Mouse (Mus musculus): ENCODE measurements around the gene Serpinb6b. TPM values are rescaled to one million over a fixed set of nuclear protein-coding genes. Genes with fewer than 3 reads are reported as not detected.
"Not testable (repeated sequence)": the region's sequence is repeated elsewhere in the genome, so short reads cannot be mapped to it uniquely, and the experiment has no call there.

The Serpinb6b gene
- 11.1 and 16.2 TPM in 2 replicates for polyA plus RNA-seq (2016; fragmentation: Nextera tagmentation; extraction: Ambion mirVana)

- WGBS = 35% methylated on average over 16 of the region's 16 CpGs
- H3K27ac ChIP-seq = peak within 1 kb of the TSS; percentile 86
- H3K36me3 ChIP-seq = 0 out of 2 replicates have a peak, but pooled peaks cover 1% of the 10 kb centered on the region
- no peaks in the 10 kb centered on the region for H3K9me3 ChIP-seq
- H3K4me3 ChIP-seq = peak within 1 kb of the TSS; percentile 53
- peak; percentile 78 for DNase-seq (ENCODE audit: low spot score)
- no peaks in the 10 kb centered on the region for H3K27me3 ChIP-seq (ENCODE audit: insufficient read depth, poor library complexity, severe bottlenecking)
- peaks cover 30% of the 10 kb centered on the region for H3K4me1 ChIP-seq
Observed at GRCm38 (mm10) chr13:32964989-32965811, at the start of gene Serpinb6b. Serpinb6b (plus strand) TSS chr13:32965209.

DNA sequence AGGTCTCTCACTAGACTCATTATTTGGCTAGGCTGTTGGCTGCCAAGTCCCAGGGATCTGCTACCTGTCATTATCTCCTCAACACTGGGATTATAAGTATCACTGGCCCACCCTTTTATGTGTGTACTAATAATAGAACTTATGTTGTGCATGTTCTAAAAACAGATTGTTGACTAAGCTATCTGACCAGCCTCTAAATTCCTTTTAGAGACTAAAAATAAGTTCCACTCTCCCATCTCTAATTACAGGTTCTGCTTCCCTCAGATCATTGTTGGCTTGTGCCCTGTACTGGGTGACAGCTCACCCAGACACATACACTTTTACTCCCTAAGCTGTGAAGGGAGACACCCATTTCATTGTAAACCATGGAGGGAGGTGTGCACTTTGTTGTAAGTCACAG lies 42.4 kb upstream of the Serpinb6b start:
- H3K4me1 ChIP-seq = peaks cover 33% of the 10 kb centered on the region
- no peaks in the 10 kb centered on the region for H3K9me3 ChIP-seq
- no peaks in the 10 kb centered on the region for H3K27me3 ChIP-seq (ENCODE audit: insufficient read depth, poor library complexity, severe bottlenecking)
- DNase-seq (ENCODE audit: low spot score) = no peak
- H3K4me3 ChIP-seq = no peak overlapping the region
- no peaks in the 10 kb centered on the region for H3K36me3 ChIP-seq
- H3K27ac ChIP-seq = peak overlapping the region; percentile 73

- Histone ChIP-seq H3K4me1 (peaks cover 38% of the 10 kb centered on the region), H3K27me3 (ENCODE audit: insufficient read depth, poor library complexity, severe bottlenecking) (no peaks in the 10 kb centered on the region), H3K4me3 (no peak overlapping the region), H3K27ac (peak overlapping the region; percentile 80), H3K9me3 (no peaks in the 10 kb centered on the region), H3K36me3 (no peaks in the 10 kb centered on the region)
- peak; percentile 88 for DNase-seq (ENCODE audit: low spot score)
- WGBS = 28% methylated on average over 7 of the region's 7 CpGs
Observed at GRCm38 (mm10) chr13:32924578-32925360, 40.2 kb upstream of the Serpinb6b start.

GRCm38 (mm10) chr13:32926661-32927060 lies 38.3 kb upstream of the Serpinb6b start:
- H3K4me1 ChIP-seq = peaks cover 38% of the 10 kb centered on the region

GRCm38 (mm10) chr13:32927241-32927640 lies 37.8 kb upstream of the Serpinb6b start:
- 67% methylated on average over 1 of the region's 1 CpGs for WGBS
- no peak for DNase-seq (ENCODE audit: low spot score)
- Histone ChIP-seq H3K27ac (peak overlapping the region; percentile 83; the same call in 1 of the 2 replicates), H3K27me3 (ENCODE audit: insufficient read depth, poor library complexity, severe bottlenecking) (no peaks in the 10 kb centered on the region), H3K36me3 (no peaks in the 10 kb centered on the region), H3K9me3 (no peaks in the 10 kb centered on the region), H3K4me3 (no peak overlapping the region), H3K4me1 (peaks cover 38% of the 10 kb centered on the region)

More at GRCm38 (mm10) chr13:32926661-32927060, 38.3 kb upstream of the Serpinb6b start:
- Histone ChIP-seq H3K36me3 (no peaks in the 10 kb centered on the region), H3K27ac (peak overlapping the region; percentile 83), H3K4me3 (no peak overlapping the region), H3K9me3 (no peaks in the 10 kb centered on the region), H3K27me3 (ENCODE audit: insufficient read depth, poor library complexity, severe bottlenecking) (no peaks in the 10 kb centered on the region)
- 45% methylated on average over 2 of the region's 2 CpGs for WGBS
- DNase-seq (ENCODE audit: low spot score) = no peak

- 90% methylated on average over 2 of the region's 2 CpGs for WGBS
Observed at GRCm38 (mm10) chr13:32929107-32929750, 35.8 kb upstream of the Serpinb6b start.

DNA sequence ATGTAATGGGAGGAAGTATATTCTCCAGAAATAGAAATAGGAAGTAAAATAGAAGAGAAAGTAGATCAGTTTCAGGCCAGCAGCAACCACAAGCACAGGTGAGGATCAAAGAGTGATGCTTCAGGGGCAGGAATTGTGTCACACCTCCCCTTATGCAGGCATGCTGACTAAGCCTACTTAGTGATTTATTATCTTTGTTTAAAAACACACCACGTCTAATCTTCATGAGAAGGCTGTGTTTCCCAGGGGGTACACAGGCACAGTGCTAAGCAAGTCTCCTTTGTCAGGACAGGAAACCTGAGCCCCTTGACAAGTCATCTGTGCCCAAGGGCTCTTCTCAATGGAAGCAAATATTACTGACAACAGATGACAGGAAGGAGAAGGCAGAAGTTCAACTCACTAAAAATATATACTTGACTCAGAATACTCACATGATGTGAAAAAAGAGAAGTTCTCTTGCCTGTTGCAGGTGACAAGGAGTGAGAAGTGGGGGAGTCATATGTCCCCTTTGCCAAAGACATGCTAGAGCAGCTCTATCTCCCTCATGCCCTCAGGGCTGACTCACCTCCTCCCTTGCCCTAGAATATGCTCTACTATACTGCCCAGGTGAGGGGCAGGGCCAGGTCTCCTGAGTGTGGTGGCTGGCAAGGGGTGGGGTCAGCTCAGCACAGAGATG lies 30.2 kb upstream of the Serpinb6b start:
- Histone ChIP-seq H3K36me3 (no peaks in the 10 kb centered on the region), H3K9me3 (no peaks in the 10 kb centered on the region), H3K4me1 (peaks cover 14% of the 10 kb centered on the region; the same call in 1 of the 2 replicates), H3K4me3 (no peak overlapping the region), H3K27ac (no peak overlapping the region), H3K27me3 (ENCODE audit: insufficient read depth, poor library complexity, severe bottlenecking) (no peaks in the 10 kb centered on the region)
- WGBS = 38% methylated on average over 1 of the region's 1 CpGs
- no peak for DNase-seq (ENCODE audit: low spot score)

More at GRCm38 (mm10) chr13:32929107-32929750, 35.8 kb upstream of the Serpinb6b start:
- H3K4me1 ChIP-seq = peaks cover 31% of the 10 kb centered on the region
- H3K9me3 ChIP-seq = no peaks in the 10 kb centered on the region
- H3K27me3 ChIP-seq (ENCODE audit: insufficient read depth, poor library complexity, severe bottlenecking) = no peaks in the 10 kb centered on the region
- no peak overlapping the region for H3K4me3 ChIP-seq
- H3K27ac ChIP-seq = peak overlapping the region; percentile 59; the same call in 1 of the 2 replicates
- no peaks in the 10 kb centered on the region for H3K36me3 ChIP-seq
- no peak for DNase-seq (ENCODE audit: low spot score)

GRCm38 (mm10) chr13:32938275-32938674 lies 26.7 kb upstream of the Serpinb6b start:
- not testable (repeated sequence) for H3K4me3 ChIP-seq; H3K9me3 ChIP-seq; H3K36me3 ChIP-seq; H3K27me3 ChIP-seq (ENCODE audit: insufficient read depth, poor library complexity, severe bottlenecking); H3K27ac ChIP-seq; DNase-seq (ENCODE audit: low spot score)
- 65% methylated on average over 4 of the region's 4 CpGs for whole genome bisulfite sequencing
- H3K4me1 ChIP-seq = peaks cover 14% of the 10 kb centered on the region; the same call in 1 of the 2 replicates

- H3K9me3 ChIP-seq; H3K27ac ChIP-seq; H3K4me3 ChIP-seq; DNase-seq (ENCODE audit: low spot score); H3K36me3 ChIP-seq; H3K27me3 ChIP-seq (ENCODE audit: insufficient read depth, poor library complexity, severe bottlenecking): not testable (repeated sequence)
- peaks cover 14% of the 10 kb centered on the region; the same call in 1 of the 2 replicates for H3K4me1 ChIP-seq
- WGBS = 46% methylated on average over 3 of the region's 3 CpGs
Observed at GRCm38 (mm10) chr13:32939191-32939590, 25.8 kb upstream of the Serpinb6b start.

- H3K27ac ChIP-seq = 0 out of 2 replicates have a peak overlapping the region, but pooled peaks have one; percentile 52
- 61% methylated on average over 4 of the region's 4 CpGs for WGBS
- H3K4me1 ChIP-seq = no peaks in the 10 kb centered on the region
- no peaks in the 10 kb centered on the region for H3K36me3 ChIP-seq
- H3K27me3 ChIP-seq (ENCODE audit: insufficient read depth, poor library complexity, severe bottlenecking) = no peaks in the 10 kb centered on the region
- no peak for DNase-seq (ENCODE audit: low spot score)
- no peaks in the 10 kb centered on the region for H3K9me3 ChIP-seq
- no peak overlapping the region for H3K4me3 ChIP-seq
Observed at GRCm38 (mm10) chr13:32956537-32956936, 8.5 kb upstream of the Serpinb6b start.

DNA sequence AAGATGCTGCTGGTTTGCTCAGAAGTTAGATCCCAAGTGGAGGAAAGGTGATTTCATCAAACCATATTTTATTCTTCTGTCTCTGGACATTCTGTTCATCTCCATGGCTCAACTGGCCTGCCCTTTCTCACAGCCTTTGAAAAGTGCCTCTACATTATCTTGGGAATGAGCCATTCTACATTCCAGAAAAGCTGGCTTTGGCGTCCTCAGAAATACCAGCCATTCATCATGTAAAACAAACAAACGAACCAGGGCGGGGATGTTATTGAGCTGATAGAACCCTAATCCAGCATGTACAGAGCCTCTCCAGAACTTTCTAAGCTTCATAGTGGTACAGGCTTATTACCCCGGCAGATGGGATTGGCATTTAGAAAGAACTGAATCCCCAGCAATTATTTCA lies 7.1 kb upstream of the Serpinb6b start:
- DNase-seq (ENCODE audit: low spot score) = no peak
- H3K36me3 ChIP-seq = no peaks in the 10 kb centered on the region
- no peaks in the 10 kb centered on the region for H3K27me3 ChIP-seq (ENCODE audit: insufficient read depth, poor library complexity, severe bottlenecking)
- 59% methylated on average over 4 of the region's 4 CpGs for WGBS
- H3K9me3 ChIP-seq = no peaks in the 10 kb centered on the region
- 0 out of 2 replicates have a peak overlapping the region, but pooled peaks have one; percentile 29 for H3K27ac ChIP-seq
- H3K4me3 ChIP-seq = no peak overlapping the region
- peaks cover 7% of the 10 kb centered on the region; the same call in 1 of the 2 replicates for H3K4me1 ChIP-seq

- H3K27me3 ChIP-seq (ENCODE audit: insufficient read depth, poor library complexity, severe bottlenecking); H3K4me3 ChIP-seq; DNase-seq (ENCODE audit: low spot score); H3K4me1 ChIP-seq; H3K36me3 ChIP-seq; H3K9me3 ChIP-seq: not testable (repeated sequence)
- H3K27ac ChIP-seq = 0 out of 2 replicates have a peak overlapping the region, but pooled peaks have one; percentile 29
- whole genome bisulfite sequencing = 39% methylated on average over 7 of the region's 7 CpGs
Observed at GRCm38 (mm10) chr13:32958521-32958920, 6.5 kb upstream of the Serpinb6b start.
